Mouse (Mus musculus) liver, embryonic 14.5 days (tissue): ENCODE measurements around the gene Mbtd1. TPM values are rescaled to one million over a fixed set of nuclear protein-coding genes. Genes with fewer than 3 reads are reported as not detected.

Source experiments
- ATAC-seq: fragments of 200-750 bp; cut with Nextera tagmentation; 2 replicates; pipeline ENCODE4 v1.8.0; 2017; ENCODE audit warnings: moderate number of reproducible peaks, mild to moderate bottlenecking, moderate library complexity; ENCODE audit not compliant: insufficient read depth
- DNase-seq, 3 experiments: peaks; one replicate each; pipeline ENCODE4 v3.0.0-alpha.2; 2012 to 2013; ENCODE audit warnings: low read depth in 3 of 3, low spot score in 3 of 3
- H3K27ac ChIP-seq: fragments of 300-500 bp; sonication (generic); 2 replicates; pipeline ENCODE4 v1.5.1; 2014; ENCODE audit warnings: moderate library complexity, mild to moderate bottlenecking, control low read depth, inconsistent platforms
- H3K27me3 ChIP-seq: fragments of 300-500 bp; sonication (generic); 2 replicates; pipeline ENCODE4 v1.6.1; 2014; ENCODE audit warnings: mild to moderate bottlenecking, low read length, moderate library complexity; ENCODE audit not compliant: control insufficient read depth, insufficient read depth
- H3K36me3 ChIP-seq: fragments of 300-500 bp; sonication (generic); replicated peaks from 2 replicates; pipeline ENCODE4 v1.6.1; 2014; ENCODE audit warnings: low read depth; ENCODE audit not compliant: control insufficient read depth, insufficient read depth
- H3K4me1 ChIP-seq, 2 experiments: fragments of 200-500 bp in 1 of 2; fragments of 300-500 bp in 1 of 2; sonication (generic) in 1 of 2; replicated peaks; 2 replicates each; pipeline ENCODE4 v1.6.1; 2012 to 2014; ENCODE audit warnings: antibody characterized with exemption in 1 of 2, inconsistent platforms in 1 of 2, low read length in 1 of 2; ENCODE audit not compliant: control insufficient read depth in 2 of 2, insufficient read depth in 2 of 2
- H3K4me2 ChIP-seq: fragments of 300-500 bp; sonication (generic); 2 replicates; pipeline ENCODE4 v1.6.1; 2014; ENCODE audit warnings: low read depth, mild to moderate bottlenecking, control low read depth, moderate library complexity
- H3K4me3 ChIP-seq, 2 experiments: fragments of 200-500 bp in 1 of 2; fragments of 300-500 bp in 1 of 2; sonication (generic) in 1 of 2; 2 replicates each; pipeline ENCODE4 v1.5.1; 2012 to 2014; ENCODE audit warnings: low read depth in 2 of 2, low read length in 2 of 2, mild to moderate bottlenecking in 2 of 2, control low read depth in 1 of 2, inconsistent platforms in 1 of 2, moderate library complexity in 1 of 2; ENCODE audit not compliant: insufficient read depth in 1 of 2
- H3K9ac ChIP-seq: fragments of 300-500 bp; sonication (generic); replicated peaks from 2 replicates; pipeline ENCODE4 v1.6.1; 2014; ENCODE audit warnings: mild to moderate bottlenecking, control low read depth, moderate library complexity
- H3K9me3 ChIP-seq: fragments of 300-500 bp; sonication (generic); 2 replicates; pipeline ENCODE4 v1.6.1; 2016; ENCODE audit warnings: low read length, mixed read lengths; ENCODE audit not compliant: control insufficient read depth
- CTCF ChIP-seq: IDR thresholded peaks from 2 replicates; pipeline ENCODE4 v1.5.1; 2016; ENCODE audit warnings: antibody characterized with exemption, low read depth, control low read depth
- EP300 ChIP-seq: IDR thresholded peaks from 2 replicates; pipeline ENCODE4 v1.6.1; 2016; ENCODE audit warnings: antibody characterized with exemption, low read depth
- WGBS: fragments of 180-500 bp; shearing (Covaris S2); extraction: QIAGEN DNeasy Blood & Tissue Kit; methylation state at CpG from one replicate; pipeline ENCODE4 v1.1.7; 2014; ENCODE audit not compliant: insufficient replicate concordance; 5-methylcytosine and 5-hydroxymethylcytosine counted together
- polyA plus RNA-seq, 2 experiments: library from polyadenylated mRNA; depleted of rRNA in 1 of 2; stranded (reverse) in 1 of 2; unstranded in 1 of 2; fragments of >200 nt; fragmentation: Nextera tagmentation in 1 of 2; extraction: Ambion mirVana in 1 of 2; gene quantifications; 2 replicates each; pipeline versions ENCODE4 v1.2.1 to v1.2.3; 2012 to 2014

The Mbtd1 gene
- polyA plus RNA-seq, 2 experiments: 3.7 to 5.8 TPM

- Histone ChIP-seq H3K27me3 (no peaks in the 10 kb centered on the region), H3K4me2 (peak overlapping the region; percentile 86), H3K9me3 (no peaks in the 10 kb centered on the region), H3K9ac (peak overlapping the region; percentile 58), H3K4me3 (peak overlapping the region; percentile 61 to 66), H3K4me1 (peaks cover 0 to 8% of the 10 kb centered on the region in 2 experiments; a peak in 2 of 4 replicates), H3K36me3 (peaks cover 11% of the 10 kb centered on the region), H3K27ac (no peak overlapping the region)
- TF ChIP-seq EP300: no peak
- peak; percentile 51 for TF ChIP-seq CTCF
- WGBS: under 1% methylated on average over 67 of the region's 67 CpGs
- peak; percentile 69 to 74 (median 71) for DNase-seq
- ATAC-seq: peak; percentile 90
Measured at GRCm38 (mm10) chr11:93955256-93956150, 69.9 kb downstream of the Mbtd1 start.

GRCm38 (mm10) chr11:93956159-93956558 lies 70.5 kb downstream of the Mbtd1 start, which contains the start of gene Nme2:
TSS of gene Nme2 (minus strand) at chr11:93956259.
- peaks cover 8% of the 10 kb centered on the region for H3K36me3 ChIP-seq
- no peak within 1 kb of the TSS for H3K27ac ChIP-seq
- H3K4me2 ChIP-seq: peak within 1 kb of the TSS; percentile 86
- TF ChIP-seq CTCF: no peak
- TF ChIP-seq EP300: no peak
- peak within 1 kb of the TSS; percentile 58 for H3K9ac ChIP-seq
- H3K9me3 ChIP-seq: no peaks in the 10 kb centered on the region
- under 1% methylated on average over 6 of the region's 6 CpGs for WGBS
- peak within 1 kb of the TSS; percentile 61 to 66 for H3K4me3 ChIP-seq
- ATAC-seq (peak; percentile 3; the same call in 1 of the 2 replicates), DNase-seq (no peak)
- H3K4me1 ChIP-seq: peaks cover 0 to 8% of the 10 kb centered on the region in 2 experiments; a peak in 2 of 4 replicates
- H3K27me3 ChIP-seq: no peaks in the 10 kb centered on the region

- Histone ChIP-seq H3K4me2 (no peak overlapping the region), H3K4me3 (no peak overlapping the region), H3K9ac (no peak overlapping the region), H3K4me1 (peaks cover 0 to 8% of the 10 kb centered on the region in 2 experiments; a peak in 2 of 4 replicates), H3K36me3 (peaks cover 8% of the 10 kb centered on the region), H3K9me3 (no peaks in the 10 kb centered on the region), H3K27ac (no peak overlapping the region), H3K27me3 (no peaks in the 10 kb centered on the region)
- no peak for DNase-seq
- 73% methylated on average over 2 of the region's 2 CpGs for WGBS
- ATAC-seq: no peak
- TF ChIP-seq EP300 (no peak), CTCF (no peak)
Measured at GRCm38 (mm10) chr11:93957031-93957555, 71.4 kb downstream of the Mbtd1 start.

- H3K27ac ChIP-seq: no peak overlapping the region
- 75% methylated on average over 4 of the region's 4 CpGs for WGBS
- H3K4me1 ChIP-seq: peaks cover 0 to 8% of the 10 kb centered on the region in 2 experiments; a peak in 2 of 4 replicates
- ATAC-seq (no peak), DNase-seq (no peak)
- H3K9ac ChIP-seq: no peak overlapping the region
- H3K4me3 ChIP-seq: no peak overlapping the region
- H3K27me3 ChIP-seq: no peaks in the 10 kb centered on the region
- no peak overlapping the region for H3K4me2 ChIP-seq
- H3K36me3 ChIP-seq: peaks cover 9% of the 10 kb centered on the region
- H3K9me3 ChIP-seq: no peaks in the 10 kb centered on the region
- TF ChIP-seq CTCF (no peak), EP300 (no peak)
Measured at GRCm38 (mm10) chr11:93957746-93958145, 72.1 kb downstream of the Mbtd1 start.

- ATAC-seq: no peak
- Histone ChIP-seq H3K9ac (no peak overlapping the region), H3K36me3 (peaks cover 35% of the 10 kb centered on the region), H3K4me3 (no peak overlapping the region), H3K27me3 (no peaks in the 10 kb centered on the region), H3K27ac (no peak overlapping the region), H3K4me1 (peaks cover 0 to 3% of the 10 kb centered on the region in 2 experiments; a peak in 1 of 4 replicates), H3K4me2 (no peak overlapping the region), H3K9me3 (no peaks in the 10 kb centered on the region)
- 85% methylated on average over 6 of the region's 6 CpGs for WGBS
- TF ChIP-seq CTCF (no peak), EP300 (no peak)
- no peak for DNase-seq
Measured at GRCm38 (mm10) chr11:93961482-93961881, 75.8 kb downstream of the Mbtd1 start.
